Comparison of ENCODE assay signal across 8 mouse cellular contexts in genomic region chr19:32304008-32304873, GRCm38 (mm10).
DNase-seq lines count a peak whose midpoint lies in the region; ATAC-seq and TF ChIP-seq lines count a peak whose summit lies in the region.

No protein-coding gene starts in this region.

- intact Hi-C loops in gastrocnemius, postnatal 36 days (cut with DNase I): no loop called here

- WGBS in lung, embryonic 15.5 days: 29% methylated on average over 9 of the region's 9 CpGs
- 81% methylated on average over 9 of the region's 9 CpGs for WGBS in forebrain, embryonic 13.5 days

- H3K27me3 ChIP-seq in lung, embryonic 15.5 days: no peaks in the 10 kb centered on the region
- no peaks in the 10 kb centered on the region for H3K27me3 ChIP-seq in testis, adult 2 months (ENCODE audit: control insufficient read depth, insufficient read depth, low read length)
- no peaks in the 10 kb centered on the region for H3K27me3 ChIP-seq in forebrain, embryonic 13.5 days

- H3K4me1 ChIP-seq in lung, embryonic 15.5 days: peaks cover 39% of the 10 kb centered on the region
- H3K4me1 ChIP-seq in testis, adult 2 months (ENCODE audit: control insufficient read depth, insufficient read depth, low read length): no peaks in the 10 kb centered on the region; the same call in 1 of the 2 replicates
- 0 out of 2 replicates have a peak, but pooled peaks cover 3% of the 10 kb centered on the region for H3K4me1 ChIP-seq in forebrain, embryonic 13.5 days

- peak overlapping the region; percentile 39 for H3K4me2 ChIP-seq in lung, embryonic 15.5 days
- H3K4me2 ChIP-seq in forebrain, embryonic 13.5 days: no peak overlapping the region

- peak; percentile 81 for ATAC-seq in lung, embryonic 15.5 days (ENCODE audit: borderline replicate concordance, extremely low read depth, low FRiP score, low TSS enrichment)
- no peak for ATAC-seq in activated CD4-positive, CD25-positive, alpha-beta regulatory T cell, adult 4 months
- no peak for ATAC-seq in forebrain, embryonic 13.5 days

- no peak for TF ChIP-seq POLR2A in testis, adult 2 months (IDR thresholded peaks at IDR 0.05; ENCODE audit: control insufficient read depth, low read depth, low read length)

- DNase-seq in urinary bladder, postnatal 25 days (ENCODE audit: low spot score): peak; percentile 29
- no peak for DNase-seq in urinary bladder, adult 2 months (ENCODE audit: low spot score)
- peak; percentile 62 to 80 for DNase-seq in gastrocnemius, postnatal 36 days
- DNase-seq in kidney, adult 11 months: peak; percentile 79

- no peak for TF ChIP-seq CTCF in testis, adult 2 months (IDR thresholded peaks at IDR 0.05; ENCODE audit: control insufficient read depth, insufficient read depth, insufficient replicate concordance, low read depth, low read length)

- peak overlapping the region; percentile 96 for H3K27ac ChIP-seq in lung, embryonic 15.5 days
- peak overlapping the region; percentile 23 for H3K27ac ChIP-seq in testis, adult 2 months (ENCODE audit: control insufficient read depth, insufficient read depth, low read depth, low read length)
- H3K27ac ChIP-seq in forebrain, embryonic 13.5 days: no peak overlapping the region

- no peaks in the 10 kb centered on the region for H3K36me3 ChIP-seq in lung, embryonic 15.5 days
- no peaks in the 10 kb centered on the region for H3K36me3 ChIP-seq in testis, adult 2 months (ENCODE audit: control insufficient read depth, insufficient read depth, low read length)
- no peaks in the 10 kb centered on the region for H3K36me3 ChIP-seq in forebrain, embryonic 13.5 days (ENCODE audit: poor library complexity, severe bottlenecking)

- no peak overlapping the region for H3K4me3 ChIP-seq in lung, embryonic 15.5 days
- no peak overlapping the region for H3K4me3 ChIP-seq in testis, adult 2 months (ENCODE audit: control insufficient read depth, low read depth, low read length)
- H3K4me3 ChIP-seq in forebrain, embryonic 13.5 days: no peak overlapping the region

- H3K9ac ChIP-seq in lung, embryonic 15.5 days: no peak overlapping the region
- no peak overlapping the region for H3K9ac ChIP-seq in forebrain, embryonic 13.5 days

- no peaks in the 10 kb centered on the region for H3K9me3 ChIP-seq in lung, embryonic 15.5 days
- no peaks in the 10 kb centered on the region for H3K9me3 ChIP-seq in forebrain, embryonic 13.5 days (replicated peaks)
